Mouse (Mus musculus): ENCODE measurements around the gene Polr1c.

- TF ChIP-seq CTCF (IDR thresholded peaks at IDR 0.05; ENCODE audit: borderline replicate concordance, insufficient read depth, low read depth, low read length) = no peak
- no peak for TF ChIP-seq POLR2A (IDR thresholded peaks at IDR 0.05; ENCODE audit: borderline replicate concordance, insufficient read depth, low read length)
Observed at GRCm38 (mm10) chr17:46239516-46240114, 8.2 kb downstream of the Polr1c start.
